Mouse (Mus musculus) MEL (cell line): ENCODE measurements around the gene Gm2310. TPM values are rescaled to one million over a fixed set of nuclear protein-coding genes. Genes with fewer than 3 reads are reported as not detected.

ENCODE experiments used
- DNase-seq: peaks from one replicate; pipeline ENCODE4 v3.0.0; 2011; ENCODE audit warnings: low read depth, low spot score
- H3K27ac ChIP-seq: 2 replicates; pipeline ENCODE4 v1.5.1; 2012; ENCODE audit warnings: low read depth, mild to moderate bottlenecking, control low read depth, low read length, moderate library complexity; ENCODE audit not compliant: control insufficient read depth
- H3K27me3 ChIP-seq, 2 experiments: fragments of 150-350 bp in 1 of 2; sonication (generic) in 1 of 2; 2 replicates each; pipeline ENCODE4 v1.6.1; 2012; ENCODE audit warnings: low read length in 2 of 2, mild to moderate bottlenecking in 2 of 2, improper control_type of control experiment in 1 of 2, moderate library complexity in 1 of 2; ENCODE audit not compliant: insufficient read depth in 2 of 2, control insufficient read depth in 1 of 2
- H3K36me3 ChIP-seq, 2 experiments: 2 replicates each; pipeline ENCODE4 v1.6.1; 2012 to 2014; ENCODE audit warnings: low read length in 2 of 2, improper control_type of control experiment in 1 of 2, inconsistent platforms in 1 of 2, mild to moderate bottlenecking in 1 of 2; ENCODE audit not compliant: insufficient read depth in 2 of 2, control insufficient read depth in 1 of 2
- H3K4me1 ChIP-seq, 2 experiments: fragments of 150-350 bp in 1 of 2; sonication (generic) in 1 of 2; 2 replicates each; pipeline ENCODE4 v1.6.1; 2012; ENCODE audit warnings: low read length in 2 of 2, improper control_type of control experiment in 1 of 2, mild to moderate bottlenecking in 1 of 2; ENCODE audit not compliant: insufficient read depth in 2 of 2, control insufficient read depth in 1 of 2
- H3K4me3 ChIP-seq, 2 experiments: fragments of 150-350 bp in 1 of 2; sonication (generic) in 1 of 2; 2 replicates each; pipeline ENCODE4 v1.5.1; 2012; ENCODE audit warnings: low read depth in 2 of 2, low read length in 2 of 2, mild to moderate bottlenecking in 2 of 2, moderate library complexity in 2 of 2, control low read depth in 1 of 2, improper control_type of control experiment in 1 of 2; ENCODE audit not compliant: control insufficient read depth in 1 of 2, insufficient read depth in 1 of 2
- H3K79me2 ChIP-seq: 2 replicates; pipeline ENCODE4 v1.6.1; 2012; ENCODE audit warnings: mild to moderate bottlenecking, low read length, moderate library complexity; ENCODE audit not compliant: control insufficient read depth, poor library complexity, insufficient read depth
- H3K9ac ChIP-seq: 2 replicates; pipeline ENCODE4 v1.6.1; 2012; ENCODE audit warnings: low read depth, mild to moderate bottlenecking, control low read depth, low read length, moderate library complexity; ENCODE audit not compliant: control insufficient read depth, poor library complexity, severe bottlenecking
- H3K9me3 ChIP-seq: fragments of 150-350 bp; sonication (generic); replicated peaks from 2 replicates; pipeline ENCODE4 v1.6.1; 2012; ENCODE audit warnings: mild to moderate bottlenecking, low read length, improper control_type of control experiment, moderate library complexity; ENCODE audit not compliant: insufficient read depth
- E2F4 ChIP-seq: IDR thresholded peaks from 2 replicates; pipeline ENCODE4 v1.6.1; 2011; ENCODE audit warnings: low read depth, low read length, improper control_type of control experiment, borderline replicate concordance
- EP300 ChIP-seq, 2 experiments: IDR thresholded peaks; 2 replicates each; pipeline ENCODE4 v1.6.1; 2011; ENCODE audit warnings: improper control_type of control experiment in 2 of 2, low read length in 2 of 2, low read depth in 1 of 2, mild to moderate bottlenecking in 1 of 2
- GATA1 ChIP-seq: IDR thresholded peaks from 2 replicates; pipeline ENCODE4 v1.6.1; 2011; ENCODE audit warnings: low read depth, low read length, improper control_type of control experiment
- KAT2A ChIP-seq: conservative IDR thresholded peaks from 2 replicates; pipeline ENCODE4 v1.6.1; 2012; ENCODE audit warnings: low read depth, low read length, improper control_type of control experiment, inconsistent platforms
- MAZ ChIP-seq: IDR thresholded peaks from 2 replicates; pipeline ENCODE4 v1.6.1; 2012; ENCODE audit warnings: low read depth, mild to moderate bottlenecking, inconsistent platforms, low read length, improper control_type of control experiment
- MEF2A ChIP-seq: IDR thresholded peaks from 2 replicates; pipeline ENCODE4 v1.6.1; 2014; ENCODE audit warnings: low read depth, mild to moderate bottlenecking, inconsistent platforms, low read length, improper control_type of control experiment; ENCODE audit not compliant: poor library complexity, insufficient replicate concordance, severe bottlenecking; ENCODE audit errors: extremely low read depth
- MYB ChIP-seq: IDR thresholded peaks from 2 replicates; pipeline ENCODE4 v1.6.1; 2011; ENCODE audit warnings: mild to moderate bottlenecking, low read depth, low read length, improper control_type of control experiment
- MYC ChIP-seq: IDR thresholded peaks from 2 replicates; pipeline ENCODE4 v1.6.1; 2011; ENCODE audit warnings: low read depth, mild to moderate bottlenecking, low read length, improper control_type of control experiment, moderate library complexity
- NRF1 ChIP-seq: IDR thresholded peaks from 2 replicates; pipeline ENCODE4 v1.6.1; 2014; ENCODE audit warnings: low read depth, mild to moderate bottlenecking, inconsistent platforms, low read length, improper control_type of control experiment, moderate library complexity; ENCODE audit not compliant: poor library complexity, insufficient read depth, severe bottlenecking
- POLR2A ChIP-seq, 2 experiments: IDR thresholded peaks; 2 replicates each; pipeline ENCODE4 v1.6.1; 2011 to 2012; ENCODE audit warnings: low read length in 2 of 2, mild to moderate bottlenecking in 2 of 2, control low read depth in 1 of 2, improper control_type of control experiment in 1 of 2, low read depth in 1 of 2, moderate library complexity in 1 of 2; ENCODE audit not compliant: control insufficient read depth in 1 of 2, insufficient read depth in 1 of 2, poor library complexity in 1 of 2
- RAD21 ChIP-seq: IDR thresholded peaks from 2 replicates; pipeline ENCODE4 v1.6.1; 2011; ENCODE audit warnings: mild to moderate bottlenecking, low read depth, low read length, improper control_type of control experiment
- SIN3A ChIP-seq: IDR thresholded peaks from 2 replicates; pipeline ENCODE4 v1.6.1; 2012; ENCODE audit warnings: low read length, improper control_type of control experiment, inconsistent platforms
- SMC3 ChIP-seq: IDR thresholded peaks from 2 replicates; pipeline ENCODE4 v1.6.1; 2011; ENCODE audit warnings: low read depth, low read length, improper control_type of control experiment
- TCF12 ChIP-seq: IDR thresholded peaks from 2 replicates; pipeline ENCODE4 v1.6.1; 2014; ENCODE audit warnings: low read depth, mild to moderate bottlenecking, inconsistent platforms, low read length, improper control_type of control experiment, moderate library complexity
- UBTF ChIP-seq: IDR thresholded peaks from 2 replicates; pipeline ENCODE4 v1.6.1; 2012; ENCODE audit warnings: low read depth, mild to moderate bottlenecking, inconsistent platforms, low read length, improper control_type of control experiment, moderate library complexity, borderline replicate concordance; ENCODE audit not compliant: insufficient read depth
- USF1 ChIP-seq: IDR thresholded peaks from 2 replicates; pipeline ENCODE4 v1.6.1; 2014; ENCODE audit warnings: low read depth, mild to moderate bottlenecking, inconsistent platforms, low read length, improper control_type of control experiment, moderate library complexity
- USF2 ChIP-seq, 2 experiments: IDR thresholded peaks; 2 replicates each; pipeline ENCODE4 v1.6.1; 2011 to 2012; ENCODE audit warnings: improper control_type of control experiment in 2 of 2, low read length in 2 of 2, borderline replicate concordance in 1 of 2, inconsistent platforms in 1 of 2, low read depth in 1 of 2, mild to moderate bottlenecking in 1 of 2; ENCODE audit not compliant: insufficient read depth in 1 of 2
- ZKSCAN1 ChIP-seq: IDR thresholded peaks from 2 replicates; pipeline ENCODE4 v1.6.1; 2012; ENCODE audit warnings: low read depth, mild to moderate bottlenecking, inconsistent platforms, low read length, improper control_type of control experiment, moderate library complexity
- polyA plus RNA-seq, 2 experiments: library from polyadenylated mRNA; stranded (reverse) in 1 of 2; unstranded in 1 of 2; fragments of >175 nt in 1 of 2; fragments of >200 nt in 1 of 2; gene quantifications; 2 replicates each; pipeline versions ENCODE4 v1.2.1 to v1.2.4; 2012; ENCODE audit warnings: low replicate concordance in 2 of 2, low read depth in 1 of 2; ENCODE audit not compliant: insufficient read length in 2 of 2, insufficient read depth in 1 of 2, missing spikeins in 1 of 2
- total RNA-seq: library from RNA; depleted of rRNA; stranded (reverse); fragments of 300-350 nt; gene quantifications from 2 replicates; pipeline ENCODE4 v1.2.3, GENCODE M21; 2012

Gene Gm2310
- total and polyA plus RNA-seq, 3 experiments = 0.06 TPM; not detected in 2

DNA sequence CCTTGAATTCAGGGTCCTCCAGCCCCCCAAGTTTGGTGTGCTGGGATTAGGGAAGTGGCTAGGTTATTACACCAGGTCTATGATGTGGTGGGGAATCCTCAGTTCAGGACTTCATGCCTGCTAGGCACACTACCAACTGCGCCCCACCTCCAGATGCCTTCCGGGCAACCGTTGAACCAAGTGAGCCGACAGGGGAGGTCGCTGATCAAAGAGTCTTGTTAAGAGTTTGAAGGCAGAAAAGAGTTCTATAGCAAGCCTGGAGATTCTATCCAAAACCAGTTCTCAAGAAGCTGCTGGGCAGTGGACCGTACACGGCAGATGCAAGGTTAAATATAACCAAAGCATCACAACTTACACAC, 48.5 kb upstream of the Gm2310 start:
- peaks cover 0 to 5% of the 10 kb centered on the region in 2 experiments; a peak in 2 of 4 replicates for H3K4me1 ChIP-seq
- no peaks in the 10 kb centered on the region for H3K79me2 ChIP-seq
- no peak overlapping the region for H3K4me3 ChIP-seq
- H3K9me3 ChIP-seq = no peaks in the 10 kb centered on the region
- no peak for DNase-seq
- peaks cover 0 to 3% of the 10 kb centered on the region in 2 experiments; a peak in 2 of 4 replicates for H3K36me3 ChIP-seq
- no peak for TF ChIP-seq EP300 (IDR thresholded peaks at IDR 0.05; ENCODE audit: low read depth in 1 of 2, low read length in 2 of 2)
- TF ChIP-seq POLR2A (IDR thresholded peaks at IDR 0.05; ENCODE audit: control insufficient read depth in 1 of 2, insufficient read depth in 1 of 2, low read depth in 1 of 2, low read length in 2 of 2, poor library complexity in 1 of 2) = 0 out of 4 replicates have a peak, but pooled peaks of 1 of the 2 experiments have one; percentile 21
- no peak for TF ChIP-seq GATA1
- TF ChIP-seq ZKSCAN1 = no peak
- no peak for TF ChIP-seq UBTF
- H3K9ac ChIP-seq = no peak overlapping the region
- peaks cover 8% of the 10 kb centered on the region in 2 experiments for H3K27me3 ChIP-seq
- no peak overlapping the region for H3K27ac ChIP-seq

DNA sequence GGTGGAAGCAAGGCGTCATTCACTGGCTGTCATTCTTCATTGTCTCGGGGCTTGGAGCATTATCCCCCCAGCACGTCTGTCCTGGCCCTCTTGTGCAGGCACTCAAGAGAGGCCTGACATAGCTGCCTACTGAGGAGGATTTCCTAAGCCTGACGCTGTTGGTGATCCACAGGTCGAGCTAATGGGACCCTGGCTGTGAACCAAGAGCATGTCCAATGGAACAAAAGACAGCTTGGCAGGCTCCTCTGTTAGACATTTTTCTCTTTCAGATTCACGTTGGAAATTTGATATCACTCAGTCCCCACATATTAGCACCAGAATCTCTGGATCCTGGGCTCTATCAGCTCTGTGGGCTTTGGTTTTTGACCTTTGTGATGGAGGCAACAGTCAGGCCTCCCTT, 45.7 kb upstream of the Gm2310 start:
- H3K27ac ChIP-seq = no peak overlapping the region
- H3K4me3 ChIP-seq = no peak overlapping the region
- H3K9me3 ChIP-seq = no peaks in the 10 kb centered on the region
- peaks cover 5 to 11% of the 10 kb centered on the region in 2 experiments for H3K27me3 ChIP-seq
- TF ChIP-seq E2F4 (no peak), USF2 (IDR thresholded peaks at IDR 0.05; ENCODE audit: borderline replicate concordance in 1 of 2, insufficient read depth in 1 of 2, low read depth in 1 of 2, low read length in 2 of 2) (no peak)
- no peak for DNase-seq
- H3K9ac ChIP-seq = no peak overlapping the region
- H3K4me1 ChIP-seq = peaks cover 0 to 5% of the 10 kb centered on the region in 2 experiments; a peak in 2 of 4 replicates
- H3K79me2 ChIP-seq = no peaks in the 10 kb centered on the region
- peaks cover 0 to 3% of the 10 kb centered on the region in 2 experiments; a peak in 2 of 4 replicates for H3K36me3 ChIP-seq

DNA sequence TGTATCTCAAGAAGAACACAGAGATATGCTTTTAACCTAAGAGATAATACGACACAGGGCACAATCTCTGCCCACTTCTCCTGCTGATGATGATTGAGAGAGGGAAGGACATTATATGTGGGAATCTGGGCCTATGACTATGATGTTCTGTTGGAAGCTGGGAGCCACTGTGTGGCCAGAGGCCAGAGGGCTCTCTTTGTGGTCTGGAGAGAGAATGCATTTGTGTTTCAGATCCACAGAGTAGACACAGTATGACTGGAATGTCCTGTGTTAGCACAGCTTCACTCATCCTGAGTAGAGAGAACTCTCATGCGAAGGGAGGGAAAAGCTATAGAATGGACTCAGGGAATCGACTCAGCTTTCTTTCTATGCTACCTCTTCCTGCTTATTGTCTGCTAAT, 44.6 kb upstream of the Gm2310 start:
- Histone ChIP-seq H3K4me3 (no peak overlapping the region), H3K9me3 (no peaks in the 10 kb centered on the region), H3K27me3 (peaks cover 5 to 12% of the 10 kb centered on the region in 2 experiments), H3K27ac (no peak overlapping the region), H3K4me1 (peaks cover 0 to 5% of the 10 kb centered on the region in 2 experiments; a peak in 2 of 4 replicates), H3K79me2 (no peaks in the 10 kb centered on the region), H3K36me3 (peaks cover 0 to 3% of the 10 kb centered on the region in 2 experiments; a peak in 2 of 4 replicates), H3K9ac (no peak overlapping the region)
- TF ChIP-seq SMC3 = no peak
- TF ChIP-seq MYC = no peak
- TF ChIP-seq TCF12 = no peak
- no peak for TF ChIP-seq MEF2A
- no peak for TF ChIP-seq KAT2A
- no peak for TF ChIP-seq USF1
- no peak for TF ChIP-seq MAZ
- TF ChIP-seq SIN3A = no peak
- TF ChIP-seq MYB = no peak
- no peak for TF ChIP-seq RAD21
- TF ChIP-seq UBTF = no peak
- TF ChIP-seq NRF1 = no peak
- no peak for DNase-seq
